In the genomic region with DNA sequence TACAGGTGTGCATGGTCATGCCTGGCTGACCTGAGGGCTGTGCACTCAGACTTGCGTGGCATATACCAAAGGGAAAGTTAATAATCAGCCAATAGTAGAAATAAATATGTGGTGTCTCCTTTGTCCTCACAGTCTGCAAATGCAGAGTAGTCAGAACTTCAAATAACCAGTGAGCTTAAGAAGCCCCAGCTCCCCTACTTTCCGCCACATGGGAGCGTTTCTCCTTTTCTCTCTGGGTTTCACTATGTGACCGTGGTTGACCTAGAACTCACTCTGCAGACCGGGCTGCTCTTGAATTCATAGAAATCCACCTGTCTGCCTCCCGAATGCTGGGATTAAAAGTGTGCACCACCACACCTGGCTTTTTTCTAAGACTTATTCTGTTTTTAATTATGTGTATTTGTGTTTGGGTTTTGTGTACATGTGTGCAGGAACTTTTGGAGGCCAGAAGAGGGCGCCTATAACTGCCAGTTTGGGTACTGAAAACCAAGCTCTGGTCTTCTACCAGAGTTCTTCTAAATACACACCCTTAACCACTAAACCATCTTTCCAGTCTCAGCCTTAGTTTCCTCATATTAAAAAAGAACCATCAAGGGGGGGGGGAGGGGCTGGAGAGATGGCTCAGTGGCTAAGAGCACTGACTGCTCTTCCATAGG, we compare ENCODE assay signal across 15 mouse cellular contexts. TPM values are rescaled to one million over a fixed set of nuclear protein-coding genes. Genes with fewer than 3 reads are reported as not detected.
DNase-seq lines count a peak whose midpoint lies in the region; ATAC-seq and TF ChIP-seq lines count a peak whose summit lies in the region.
"Had no signal": no experiment of that assay in that cellular context is flagged by ENCODE, and none has a peak within 500 bp of the region (broad histone marks: within the 10 kb centered on the region; RNA-seq: fewer than 3 reads in every experiment).

No protein-coding gene starts in this region.

- H3K4me2 ChIP-seq in forebrain, postnatal 0 days (ENCODE audit: low read depth), result no peak overlapping the region
- H3K4me2 ChIP-seq in forebrain, embryonic 16.5 days (ENCODE audit: low read length), result no peak overlapping the region
- H3K4me2 ChIP-seq in lung, embryonic 14.5 days, result no peak overlapping the region
- H3K4me2 ChIP-seq in stomach, postnatal 0 days (replicated peaks; ENCODE audit: low read depth), result no peak overlapping the region

- no peak for DNase-seq in forebrain, postnatal 0 days
- DNase-seq in lung, embryonic 14.5 days, result peak; percentile 48
- DNase-seq in lung, postnatal 4 days, result no peak
- DNase-seq in forelimb bud, embryonic 11.5 days (ENCODE audit: low read depth, low spot score), result peak; percentile 11
- DNase-seq in stomach, postnatal 0 days (ENCODE audit: low spot score), result no peak
- no peak for DNase-seq in spleen, postnatal 36 days (ENCODE audit: low spot score in 2 of 2)
- DNase-seq in adipocyte (ENCODE audit: low spot score), result no peak
- DNase-seq: gastrocnemius, postnatal 36 days; heart, postnatal 10 days; kidney, adult 18-20 months; layer of hippocampus, postnatal 36 days had no signal

- no peak overlapping the region for H3K9ac ChIP-seq in forebrain, postnatal 0 days
- H3K9ac ChIP-seq in forebrain, embryonic 16.5 days (replicated peaks; ENCODE audit: low read depth, low read length), result no peak overlapping the region
- no peak overlapping the region for H3K9ac ChIP-seq in lung, embryonic 14.5 days
- H3K9ac ChIP-seq in stomach, postnatal 0 days (ENCODE audit: low read length), result no peak overlapping the region

- WGBS in forebrain, postnatal 0 days, result 81% methylated on average over 7 of the region's 7 CpGs
- 78% methylated on average over 7 of the region's 7 CpGs for WGBS in forebrain, embryonic 16.5 days
- 77% methylated on average over 7 of the region's 7 CpGs for WGBS in lung, embryonic 14.5 days
- WGBS in stomach, postnatal 0 days, result 71% methylated on average over 7 of the region's 7 CpGs

- TF ChIP-seq EP300 in stomach, postnatal 0 days (optimal IDR thresholded peaks at IDR 0.05), result no peak

- H3K36me3 ChIP-seq in forebrain, postnatal 0 days (ENCODE audit: insufficient read depth), result 0 out of 2 replicates have a peak, but pooled peaks cover 2% of the 10 kb centered on the region
- no peaks in the 10 kb centered on the region for H3K36me3 ChIP-seq in forebrain, embryonic 16.5 days (ENCODE audit: control insufficient read depth, insufficient read depth)
- H3K36me3 ChIP-seq in lung, embryonic 14.5 days (ENCODE audit: insufficient read depth), result peaks cover 5% of the 10 kb centered on the region; the same call in 1 of the 2 replicates
- H3K36me3 ChIP-seq in stomach, postnatal 0 days (ENCODE audit: control insufficient read depth, insufficient read depth, low read length), result no peaks in the 10 kb centered on the region

- H3K27me3 ChIP-seq in forebrain, postnatal 0 days (ENCODE audit: insufficient read depth, low read length), result no peaks in the 10 kb centered on the region
- no peaks in the 10 kb centered on the region for H3K27me3 ChIP-seq in forebrain, embryonic 16.5 days (replicated peaks; ENCODE audit: control insufficient read depth, insufficient read depth, low read length)
- no peaks in the 10 kb centered on the region; the same call in 1 of the 2 replicates for H3K27me3 ChIP-seq in lung, embryonic 14.5 days (ENCODE audit: insufficient read depth, low read length)
- no peaks in the 10 kb centered on the region for H3K27me3 ChIP-seq in stomach, postnatal 0 days (ENCODE audit: control insufficient read depth, insufficient read depth, low read length)
- H3K27me3 ChIP-seq: limb, embryonic 15.5 days had no signal

- no peak overlapping the region for H3K4me3 ChIP-seq in forebrain, postnatal 0 days (ENCODE audit: low read depth, low read length)
- no peak overlapping the region for H3K4me3 ChIP-seq in forebrain, embryonic 16.5 days (replicated peaks; ENCODE audit: low read length)
- no peak overlapping the region for H3K4me3 ChIP-seq in lung, embryonic 14.5 days (ENCODE audit: low read depth, low read length)
- no peak overlapping the region for H3K4me3 ChIP-seq in stomach, postnatal 0 days (ENCODE audit: low read depth, low read length)

- no peaks in the 10 kb centered on the region for H3K9me3 ChIP-seq in forebrain, postnatal 0 days (ENCODE audit: low read length)
- H3K9me3 ChIP-seq in forebrain, embryonic 16.5 days (ENCODE audit: control insufficient read depth, low read length), result no peaks in the 10 kb centered on the region
- H3K9me3 ChIP-seq in lung, embryonic 14.5 days (ENCODE audit: low read depth, low read length), result no peaks in the 10 kb centered on the region
- no peaks in the 10 kb centered on the region for H3K9me3 ChIP-seq in stomach, postnatal 0 days (ENCODE audit: control insufficient read depth, low read length)
- H3K9me3 ChIP-seq: forebrain, embryonic 10.5 days; limb, embryonic 15.5 days; megakaryocyte, embryonic 14.5 days had no signal

- peaks cover 4% of the 10 kb centered on the region for H3K4me1 ChIP-seq in forebrain, postnatal 0 days (ENCODE audit: insufficient read depth)
- peaks cover 17% of the 10 kb centered on the region for H3K4me1 ChIP-seq in forebrain, embryonic 16.5 days (replicated peaks; ENCODE audit: control insufficient read depth, insufficient read depth, low read length)
- peaks cover 8% of the 10 kb centered on the region; the same call in 1 of the 2 replicates for H3K4me1 ChIP-seq in lung, embryonic 14.5 days (ENCODE audit: insufficient read depth)
- 0 out of 2 replicates have a peak, but pooled peaks cover 3% of the 10 kb centered on the region for H3K4me1 ChIP-seq in stomach, postnatal 0 days (replicated peaks; ENCODE audit: control insufficient read depth, insufficient read depth)

- peak; percentile 41 for TF ChIP-seq CTCF in forebrain, postnatal 0 days (IDR thresholded peaks at IDR 0.05; ENCODE audit: low read depth)
- TF ChIP-seq CTCF in lung, embryonic 14.5 days (IDR thresholded peaks at IDR 0.05; ENCODE audit: low read depth), result peak; percentile 29; the same call in 1 of the 2 replicates
- TF ChIP-seq CTCF in stomach, postnatal 0 days (IDR thresholded peaks at IDR 0.05; ENCODE audit: low read depth), result peak; percentile 55

- H3K27ac ChIP-seq in forebrain, postnatal 0 days (ENCODE audit: low read depth, low read length), result no peak overlapping the region
- no peak overlapping the region for H3K27ac ChIP-seq in forebrain, embryonic 16.5 days (ENCODE audit: low read length)
- H3K27ac ChIP-seq in lung, embryonic 14.5 days (ENCODE audit: low read depth), result no peak overlapping the region
- H3K27ac ChIP-seq in stomach, postnatal 0 days (replicated peaks), result no peak overlapping the region
- H3K27ac ChIP-seq: forebrain, embryonic 10.5 days had no signal

- no peak for ATAC-seq in forebrain, postnatal 0 days
- no peak for ATAC-seq in forebrain, embryonic 16.5 days
- no peak for ATAC-seq in lung, embryonic 14.5 days (ENCODE audit: insufficient read depth)
- no peak for ATAC-seq in stomach, postnatal 0 days (ENCODE audit: low FRiP score, low TSS enrichment)

RNA-seq across cellular contexts. Expression of a gene that starts 1.6 kb away (rescaled TPM):
- total RNA-seq in forebrain, postnatal 0 days (2014; rRNA removed), result 72.0 and 77.5 TPM in 2 replicates
- polyA plus RNA-seq in forebrain, postnatal 0 days (2015; fragmentation: Nextera tagmentation; extraction: Ambion mirVana), result 48.5 and 50.2 TPM in 2 replicates
- 26.0 and 35.6 TPM in 2 replicates for polyA plus RNA-seq in forebrain, embryonic 16.5 days (2015; fragmentation: Nextera tagmentation; extraction: Ambion mirVana)
- polyA plus RNA-seq in lung, embryonic 14.5 days (2014; fragmentation: Nextera tagmentation; extraction: Ambion mirVana), result 19.1 and 21.3 TPM in 2 replicates
- polyA plus RNA-seq in stomach, postnatal 0 days (2015; fragmentation: Nextera tagmentation; extraction: Ambion mirVana), result 13.9 and 14.9 TPM in 2 replicates

RNA-seq across cellular contexts. Expression of a gene that starts 4.3 kb away (rescaled TPM):
- 0.38 and 2.9 TPM in 2 replicates for total RNA-seq in forebrain, postnatal 0 days (2014; rRNA removed)
- 0.50 and 0.63 TPM in 2 replicates for polyA plus RNA-seq in forebrain, postnatal 0 days (2015; fragmentation: Nextera tagmentation; extraction: Ambion mirVana)
- polyA plus RNA-seq in forebrain, embryonic 16.5 days (2015; fragmentation: Nextera tagmentation; extraction: Ambion mirVana), result 1.1 TPM in 1 of 2 replicates, not detected in the other
- polyA plus RNA-seq in lung, embryonic 14.5 days (2014; fragmentation: Nextera tagmentation; extraction: Ambion mirVana), result not detected in 2 replicates
- polyA plus RNA-seq in stomach, postnatal 0 days (2015; fragmentation: Nextera tagmentation; extraction: Ambion mirVana), result 7.0 and 8.5 TPM in 2 replicates
- total RNA-seq: layer of hippocampus, postnatal 36 days had no signal
- polyA plus RNA-seq: forebrain, embryonic 10.5 days had no signal

RNA-seq across cellular contexts. Expression of a gene that starts 14.4 kb away (rescaled TPM):
- 24.9 and 29.2 TPM in 2 replicates for total RNA-seq in forebrain, postnatal 0 days (2014; rRNA removed)
- 30.9 and 38.4 TPM in 2 replicates for polyA plus RNA-seq in forebrain, postnatal 0 days (2015; fragmentation: Nextera tagmentation; extraction: Ambion mirVana)
- polyA plus RNA-seq in forebrain, embryonic 16.5 days (2015; fragmentation: Nextera tagmentation; extraction: Ambion mirVana), result 148 and 173 TPM in 2 replicates
- polyA plus RNA-seq in lung, embryonic 14.5 days (2014; fragmentation: Nextera tagmentation; extraction: Ambion mirVana), result 586 and 619 TPM in 2 replicates
- 74.1 and 104 TPM in 2 replicates for polyA plus RNA-seq in stomach, postnatal 0 days (2015; fragmentation: Nextera tagmentation; extraction: Ambion mirVana)

RNA-seq across cellular contexts. Expression of a gene that starts 20.6 kb away (rescaled TPM):
- 17.4 and 23.0 TPM in 2 replicates for total RNA-seq in forebrain, postnatal 0 days (2014; rRNA removed)
- 13.7 and 17.1 TPM in 2 replicates for polyA plus RNA-seq in forebrain, postnatal 0 days (2015; fragmentation: Nextera tagmentation; extraction: Ambion mirVana)
- polyA plus RNA-seq in forebrain, embryonic 16.5 days (2015; fragmentation: Nextera tagmentation; extraction: Ambion mirVana), result 16.3 and 19.3 TPM in 2 replicates
- 16.2 and 17.8 TPM in 2 replicates for polyA plus RNA-seq in lung, embryonic 14.5 days (2014; fragmentation: Nextera tagmentation; extraction: Ambion mirVana)
- polyA plus RNA-seq in stomach, postnatal 0 days (2015; fragmentation: Nextera tagmentation; extraction: Ambion mirVana), result 39.4 and 43.8 TPM in 2 replicates

RNA-seq across cellular contexts. Expression of a gene that starts 20.8 kb away (rescaled TPM):
- total RNA-seq in forebrain, postnatal 0 days (2014; rRNA removed), result 5.5 and 6.7 TPM in 2 replicates
- polyA plus RNA-seq in forebrain, postnatal 0 days (2015; fragmentation: Nextera tagmentation; extraction: Ambion mirVana), result 2.6 and 5.2 TPM in 2 replicates
- 14.8 and 15.4 TPM in 2 replicates for polyA plus RNA-seq in forebrain, embryonic 16.5 days (2015; fragmentation: Nextera tagmentation; extraction: Ambion mirVana)
- 6.7 and 7.0 TPM in 2 replicates for polyA plus RNA-seq in lung, embryonic 14.5 days (2014; fragmentation: Nextera tagmentation; extraction: Ambion mirVana)
- polyA plus RNA-seq in stomach, postnatal 0 days (2015; fragmentation: Nextera tagmentation; extraction: Ambion mirVana), result 3.8 and 4.4 TPM in 2 replicates

Comparison
In these comparisons a context has a peak if more than half of its experiments do, and no peak if none do; other contexts are left out.
1. DNase-seq: peak in lung, embryonic 14.5 days (single experiment) and forelimb bud, embryonic 11.5 days (single experiment); none in forebrain, postnatal 0 days (single experiment), lung, postnatal 4 days (0 of 2), stomach, postnatal 0 days (single experiment), spleen, postnatal 36 days (0 of 2) and adipocyte (single experiment).
2. Peak in every context shown above with its lines, with median percentiles within 50 percentile points of each other: CTCF ChIP-seq.